Comparison of ENCODE assay signal across 8 mouse cellular contexts in the genomic region with DNA sequence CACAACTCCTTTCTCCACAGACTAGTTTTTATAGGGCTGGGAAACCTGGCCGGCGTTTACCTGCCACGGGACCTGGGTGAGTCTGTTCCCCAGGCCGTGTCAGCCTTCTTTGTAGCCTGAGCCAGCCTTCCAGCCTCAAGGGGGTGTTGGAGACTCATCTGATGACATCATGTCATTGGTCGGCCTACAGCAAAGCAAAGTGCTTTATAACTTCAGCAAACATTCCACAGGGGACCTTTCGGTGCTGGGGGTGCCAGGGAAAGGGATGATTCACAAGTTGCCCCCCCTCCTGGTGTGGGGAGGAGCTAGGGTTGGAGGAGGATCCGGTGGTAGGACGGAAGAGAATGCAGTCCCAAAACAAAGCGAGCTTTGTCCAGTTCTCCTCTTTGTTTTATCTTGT. TPM values are rescaled to one million over a fixed set of nuclear protein-coding genes. Genes with fewer than 3 reads are reported as not detected.
A peak's percentile ranks its signal among the peaks of the same experiment; 100 is the strongest.
DNase-seq lines count a peak whose midpoint lies in the region; ATAC-seq and TF ChIP-seq lines count a peak whose summit lies in the region.

No protein-coding gene starts in this region.

- TF ChIP-seq CTCF in heart, postnatal 0 days (IDR thresholded peaks at IDR 0.05; ENCODE audit: low read depth), result no peak
- no peak for TF ChIP-seq CTCF in midbrain, postnatal 0 days (IDR thresholded peaks at IDR 0.05)

- no peaks in the 10 kb centered on the region for H3K36me3 ChIP-seq in forebrain, embryonic 12.5 days (replicated peaks)
- H3K36me3 ChIP-seq in forebrain, embryonic 16.5 days (ENCODE audit: control insufficient read depth, insufficient read depth), result no peaks in the 10 kb centered on the region
- H3K36me3 ChIP-seq in heart, postnatal 0 days (replicated peaks; ENCODE audit: control insufficient read depth, insufficient read depth, low read length), result peaks cover 26% of the 10 kb centered on the region
- no peaks in the 10 kb centered on the region for H3K36me3 ChIP-seq in midbrain, postnatal 0 days (ENCODE audit: insufficient read depth, low read length)

- no peaks in the 10 kb centered on the region for H3K9me3 ChIP-seq in forebrain, embryonic 12.5 days
- H3K9me3 ChIP-seq in forebrain, embryonic 16.5 days (ENCODE audit: control insufficient read depth, low read length), result no peaks in the 10 kb centered on the region
- no peaks in the 10 kb centered on the region for H3K9me3 ChIP-seq in heart, postnatal 0 days (replicated peaks; ENCODE audit: control insufficient read depth, low read length)
- H3K9me3 ChIP-seq in midbrain, postnatal 0 days (ENCODE audit: low read length), result no peaks in the 10 kb centered on the region

- no peak overlapping the region; the same call in 1 of the 2 replicates for H3K4me2 ChIP-seq in forebrain, embryonic 12.5 days
- H3K4me2 ChIP-seq in forebrain, embryonic 16.5 days (ENCODE audit: low read length), result no peak overlapping the region
- H3K4me2 ChIP-seq in heart, postnatal 0 days (ENCODE audit: low read depth, low read length), result peak overlapping the region; percentile 81
- peak overlapping the region; percentile 61; the same call in 1 of the 2 replicates for H3K4me2 ChIP-seq in midbrain, postnatal 0 days (ENCODE audit: low read depth, low read length, poor library complexity, severe bottlenecking)

- H3K27me3 ChIP-seq in forebrain, embryonic 12.5 days, result peaks cover 75% of the 10 kb centered on the region
- peaks cover 23% of the 10 kb centered on the region for H3K27me3 ChIP-seq in forebrain, embryonic 16.5 days (replicated peaks; ENCODE audit: control insufficient read depth, insufficient read depth, low read length)
- H3K27me3 ChIP-seq in heart, postnatal 0 days (ENCODE audit: control insufficient read depth, insufficient read depth, low read length), result no peaks in the 10 kb centered on the region
- peaks cover 32% of the 10 kb centered on the region for H3K27me3 ChIP-seq in midbrain, postnatal 0 days (ENCODE audit: insufficient read depth, low read length)

- H3K4me3 ChIP-seq in forebrain, embryonic 12.5 days (replicated peaks), result no peak overlapping the region
- H3K4me3 ChIP-seq in forebrain, embryonic 16.5 days (replicated peaks; ENCODE audit: low read length), result no peak overlapping the region
- H3K4me3 ChIP-seq in heart, postnatal 0 days (ENCODE audit: low read depth, low read length), result peak overlapping the region; percentile 71
- no peak overlapping the region for H3K4me3 ChIP-seq in midbrain, postnatal 0 days (ENCODE audit: low read depth, low read length)

- peaks cover 27% of the 10 kb centered on the region for H3K4me1 ChIP-seq in forebrain, embryonic 12.5 days
- H3K4me1 ChIP-seq in forebrain, embryonic 16.5 days (replicated peaks; ENCODE audit: control insufficient read depth, insufficient read depth, low read length), result peaks cover 25% of the 10 kb centered on the region
- peaks cover 16% of the 10 kb centered on the region; the same call in 1 of the 2 replicates for H3K4me1 ChIP-seq in heart, postnatal 0 days (ENCODE audit: control insufficient read depth, insufficient read depth)
- H3K4me1 ChIP-seq in midbrain, postnatal 0 days (ENCODE audit: insufficient read depth, low read length), result peaks cover 5% of the 10 kb centered on the region; the same call in 1 of the 2 replicates

- ATAC-seq in forebrain, embryonic 12.5 days (ENCODE audit: low FRiP score), result no peak
- no peak for ATAC-seq in forebrain, embryonic 16.5 days
- peak; percentile 21 for ATAC-seq in heart, postnatal 0 days (ENCODE audit: insufficient read depth, low read depth)
- no peak for ATAC-seq in midbrain, postnatal 0 days (ENCODE audit: low FRiP score)
- no peak for ATAC-seq in CD4-positive, CD25-positive, alpha-beta regulatory T cell, adult 4 months
- no peak for ATAC-seq in monocyte, adult 5-6 weeks (replicated peaks; ENCODE audit: insufficient number of reproducible peaks, low FRiP score, low TSS enrichment, poor library complexity, severe bottlenecking)

- no peak overlapping the region for H3K9ac ChIP-seq in forebrain, embryonic 12.5 days
- H3K9ac ChIP-seq in forebrain, embryonic 16.5 days (replicated peaks; ENCODE audit: low read depth, low read length), result no peak overlapping the region
- H3K9ac ChIP-seq in heart, postnatal 0 days (replicated peaks; ENCODE audit: low read depth, low read length), result peak overlapping the region; percentile 92
- H3K9ac ChIP-seq in midbrain, postnatal 0 days (replicated peaks; ENCODE audit: low read length, poor library complexity, severe bottlenecking), result no peak overlapping the region

- 0 out of 2 replicates have a peak overlapping the region, but pooled peaks have one; percentile 59 for H3K27ac ChIP-seq in forebrain, embryonic 12.5 days
- no peak overlapping the region for H3K27ac ChIP-seq in forebrain, embryonic 16.5 days (ENCODE audit: low read length)
- H3K27ac ChIP-seq in heart, postnatal 0 days (ENCODE audit: low read depth), result peak overlapping the region; percentile 98
- H3K27ac ChIP-seq in midbrain, postnatal 0 days (ENCODE audit: low read depth, low read length), result no peak overlapping the region

- WGBS in forebrain, embryonic 12.5 days, result 49% methylated on average over 9 of the region's 9 CpGs
- WGBS in forebrain, embryonic 16.5 days, result 27% methylated on average over 9 of the region's 9 CpGs
- 20% methylated on average over 9 of the region's 9 CpGs for WGBS in heart, postnatal 0 days
- WGBS in midbrain, postnatal 0 days, result 40% methylated on average over 9 of the region's 9 CpGs

- DNase-seq in adrenal gland, postnatal 25 days, result peak; percentile 81
- peak; percentile 73 for DNase-seq in heart, postnatal 0 days (ENCODE audit: low spot score)
- DNase-seq in kidney, postnatal 25 days, result peak; percentile 77 to 87
- peak; percentile 37 for DNase-seq in midbrain, postnatal 0 days (ENCODE audit: low spot score)

- no peak for TF ChIP-seq EP300 in heart, postnatal 0 days (IDR thresholded peaks at IDR 0.05; ENCODE audit: low read depth)

RNA-seq across cellular contexts. Expression of gene Cdc42ep1, which starts 2.4 kb away (rescaled TPM):
- 7.7 and 8.4 TPM in 2 replicates for polyA plus RNA-seq in forebrain, embryonic 12.5 days (2016; fragmentation: Nextera tagmentation; extraction: Ambion mirVana)
- polyA plus RNA-seq in forebrain, embryonic 16.5 days (2015; fragmentation: Nextera tagmentation; extraction: Ambion mirVana), result 9.7 and 11.0 TPM in 2 replicates
- 38.8 and 43.4 TPM in 2 replicates for total RNA-seq in adrenal gland, postnatal 25 days (2021)
- 44.7 and 52.5 TPM in 2 replicates for total RNA-seq in heart, postnatal 0 days (2014; rRNA removed; ENCODE audit: low replicate concordance)
- 27.1 and 27.4 TPM in 2 replicates for polyA plus RNA-seq in heart, postnatal 0 days (2015; fragmentation: Nextera tagmentation; extraction: Ambion mirVana)
- total RNA-seq in midbrain, postnatal 0 days (2014; rRNA removed), result 14.1 and 14.9 TPM in 2 replicates
- 14.8 and 14.9 TPM in 2 replicates for polyA plus RNA-seq in midbrain, postnatal 0 days (2015; fragmentation: Nextera tagmentation; extraction: Ambion mirVana)
- not detected for polyA plus RNA-seq in CD4-positive, CD25-positive, alpha-beta regulatory T cell, adult 4 months (2017; shearing (Covaris generic))
- total RNA-seq in monocyte, adult 5-6 weeks (2017), result 0.29 to 1.2 TPM (median 0.75 TPM) in 3 replicates

RNA-seq across cellular contexts. Expression of gene Lgals2, which starts 10.5 kb away (rescaled TPM):
- polyA plus RNA-seq in forebrain, embryonic 12.5 days (2016; fragmentation: Nextera tagmentation; extraction: Ambion mirVana), result not detected in 2 replicates
- not detected in 2 replicates for polyA plus RNA-seq in forebrain, embryonic 16.5 days (2015; fragmentation: Nextera tagmentation; extraction: Ambion mirVana)
- total RNA-seq in adrenal gland, postnatal 25 days (2021), result not detected in 2 replicates
- 4.6 TPM in 1 of 2 replicates, not detected in the other for total RNA-seq in heart, postnatal 0 days (2014; rRNA removed; ENCODE audit: low replicate concordance)
- polyA plus RNA-seq in heart, postnatal 0 days (2015; fragmentation: Nextera tagmentation; extraction: Ambion mirVana), result 0.27 and 0.36 TPM in 2 replicates
- not detected in 2 replicates for total RNA-seq in midbrain, postnatal 0 days (2014; rRNA removed)
- not detected in 2 replicates for polyA plus RNA-seq in midbrain, postnatal 0 days (2015; fragmentation: Nextera tagmentation; extraction: Ambion mirVana)
- polyA plus RNA-seq in CD4-positive, CD25-positive, alpha-beta regulatory T cell, adult 4 months (2017; shearing (Covaris generic)), result not detected
- not detected in 3 replicates for total RNA-seq in monocyte, adult 5-6 weeks (2017)

RNA-seq across cellular contexts. Expression of gene Gga1, which starts 32.2 kb away (rescaled TPM):
- 53.6 and 56.4 TPM in 2 replicates for polyA plus RNA-seq in forebrain, embryonic 12.5 days (2016; fragmentation: Nextera tagmentation; extraction: Ambion mirVana)
- 61.3 and 67.4 TPM in 2 replicates for polyA plus RNA-seq in forebrain, embryonic 16.5 days (2015; fragmentation: Nextera tagmentation; extraction: Ambion mirVana)
- 58.1 and 61.5 TPM in 2 replicates for total RNA-seq in adrenal gland, postnatal 25 days (2021)
- total RNA-seq in heart, postnatal 0 days (2014; rRNA removed; ENCODE audit: low replicate concordance), result 32.4 and 40.5 TPM in 2 replicates
- 30.1 and 32.4 TPM in 2 replicates for polyA plus RNA-seq in heart, postnatal 0 days (2015; fragmentation: Nextera tagmentation; extraction: Ambion mirVana)
- 37.0 and 42.8 TPM in 2 replicates for total RNA-seq in midbrain, postnatal 0 days (2014; rRNA removed)
- polyA plus RNA-seq in midbrain, postnatal 0 days (2015; fragmentation: Nextera tagmentation; extraction: Ambion mirVana), result 42.4 and 43.4 TPM in 2 replicates
- 10 to 100 TPM; 14.3 to 17.1 TPM for polyA plus RNA-seq in CD4-positive, CD25-positive, alpha-beta regulatory T cell, adult 4 months (2017; shearing (Covaris generic))
- 18.3 to 37.9 TPM (median 20.8 TPM) in 3 replicates for total RNA-seq in monocyte, adult 5-6 weeks (2017)

RNA-seq across cellular contexts. Expression of gene Card10, which starts 41.9 kb away (rescaled TPM):
- polyA plus RNA-seq in forebrain, embryonic 12.5 days (2016; fragmentation: Nextera tagmentation; extraction: Ambion mirVana), result 2.0 and 2.1 TPM in 2 replicates
- 1.3 and 1.4 TPM in 2 replicates for polyA plus RNA-seq in forebrain, embryonic 16.5 days (2015; fragmentation: Nextera tagmentation; extraction: Ambion mirVana)
- 6.5 and 7.0 TPM in 2 replicates for total RNA-seq in adrenal gland, postnatal 25 days (2021)
- total RNA-seq in heart, postnatal 0 days (2014; rRNA removed; ENCODE audit: low replicate concordance), result 2.7 and 6.4 TPM in 2 replicates
- 4.0 and 4.6 TPM in 2 replicates for polyA plus RNA-seq in heart, postnatal 0 days (2015; fragmentation: Nextera tagmentation; extraction: Ambion mirVana)
- 0.71 and 1.6 TPM in 2 replicates for total RNA-seq in midbrain, postnatal 0 days (2014; rRNA removed)
- 2.2 and 2.5 TPM in 2 replicates for polyA plus RNA-seq in midbrain, postnatal 0 days (2015; fragmentation: Nextera tagmentation; extraction: Ambion mirVana)
- not detected for polyA plus RNA-seq in CD4-positive, CD25-positive, alpha-beta regulatory T cell, adult 4 months (2017; shearing (Covaris generic))
- 0.21 to 3.7 TPM (median 2.1 TPM) in 3 replicates for total RNA-seq in monocyte, adult 5-6 weeks (2017)

RNA-seq across cellular contexts. Expression of gene Gm49510, which starts 54.7 kb away (rescaled TPM):
- polyA plus RNA-seq in forebrain, embryonic 12.5 days (2016; fragmentation: Nextera tagmentation; extraction: Ambion mirVana), result 0.18 TPM in 1 of 2 replicates, not detected in the other
- 0.19 and 0.30 TPM in 2 replicates for polyA plus RNA-seq in forebrain, embryonic 16.5 days (2015; fragmentation: Nextera tagmentation; extraction: Ambion mirVana)
- total RNA-seq in adrenal gland, postnatal 25 days (2021), result not detected in 2 replicates
- 0.73 TPM in 1 of 2 replicates, not detected in the other for total RNA-seq in heart, postnatal 0 days (2014; rRNA removed; ENCODE audit: low replicate concordance)
- 0.08 and 0.18 TPM in 2 replicates for polyA plus RNA-seq in heart, postnatal 0 days (2015; fragmentation: Nextera tagmentation; extraction: Ambion mirVana)
- 1.7 TPM in 1 of 2 replicates, not detected in the other for total RNA-seq in midbrain, postnatal 0 days (2014; rRNA removed)
- polyA plus RNA-seq in midbrain, postnatal 0 days (2015; fragmentation: Nextera tagmentation; extraction: Ambion mirVana), result 0.17 TPM in 1 of 2 replicates, not detected in the other
- polyA plus RNA-seq in CD4-positive, CD25-positive, alpha-beta regulatory T cell, adult 4 months (2017; shearing (Covaris generic)), result not detected
- 1.7 to 3.9 TPM (median 1.9 TPM) in 3 replicates for total RNA-seq in monocyte, adult 5-6 weeks (2017)

Comparison
In these comparisons a context has a peak if more than half of its experiments do, and no peak if none do; other contexts are left out.
1. H3K27ac ChIP-seq: peak in forebrain, embryonic 12.5 days (single experiment) and heart, postnatal 0 days (single experiment); none in forebrain, embryonic 16.5 days (single experiment) and midbrain, postnatal 0 days (single experiment).
2. H3K4me2 ChIP-seq: peak in heart, postnatal 0 days (single experiment) and midbrain, postnatal 0 days (single experiment); none in forebrain, embryonic 12.5 days (single experiment) and forebrain, embryonic 16.5 days (single experiment).
3. Peak in every context shown above with its lines, with median percentiles within 50 percentile points of each other: DNase-seq.